11 mouse cellular contexts compared by ENCODE assay signal in genomic region chr8:114933248-114933647, GRCm38 (mm10).
A peak's percentile ranks its signal among the peaks of the same experiment; 100 is the strongest.
DNase-seq lines count a peak whose midpoint lies in the region; ATAC-seq and TF ChIP-seq lines count a peak whose summit lies in the region.
"Had no signal": no experiment of that assay in that cellular context is flagged by ENCODE, and none has a peak within 500 bp of the region (broad histone marks: within the 10 kb centered on the region; RNA-seq: fewer than 3 reads in every experiment).

No protein-coding gene starts in this region.

- H3K9ac ChIP-seq in embryonic facial prominence, embryonic 11.5 days (replicated peaks; ENCODE audit: low read length): no peak overlapping the region
- H3K9ac ChIP-seq: embryonic facial prominence, embryonic 15.5 days; hindbrain, embryonic 12.5 days; limb, embryonic 15.5 days had no signal

- DNase-seq in embryonic facial prominence, embryonic 11.5 days (ENCODE audit: low spot score): peak; percentile 67
- DNase-seq in embryonic facial prominence, embryonic 10.5 days (ENCODE audit: low spot score): no peak
- no peak for DNase-seq in lung, adult 2 months
- no peak for DNase-seq in lung, postnatal 4 days
- DNase-seq in skeletal muscle tissue, adult 2 months (ENCODE audit: low read depth, low spot score): peak; percentile 49
- no peak for DNase-seq in ovary, adult 18-20 months (ENCODE audit: low spot score)
- DNase-seq in gastrocnemius, postnatal 25 days: no peak

- TF ChIP-seq CTCF in lung, adult 2 months (IDR thresholded peaks at IDR 0.05; ENCODE audit: insufficient read depth, low read length): peak; percentile 33
- peak; percentile 31; the same call in 1 of the 2 replicates for TF ChIP-seq CTCF in bone marrow, adult 2 months (IDR thresholded peaks at IDR 0.05; ENCODE audit: control insufficient read depth, insufficient read depth, low read length)

- no peak for TF ChIP-seq POLR2A in lung, adult 2 months (IDR thresholded peaks at IDR 0.05; ENCODE audit: borderline replicate concordance, extremely low read depth, low read depth, low read length)
- no peak for TF ChIP-seq POLR2A in bone marrow, adult 2 months (IDR thresholded peaks at IDR 0.05; ENCODE audit: borderline replicate concordance, control insufficient read depth, low read depth, low read length)

- no peak overlapping the region for H3K4me2 ChIP-seq in embryonic facial prominence, embryonic 11.5 days (ENCODE audit: low read depth, low read length)
- H3K4me2 ChIP-seq: limb, embryonic 15.5 days had no signal

- H3K4me3 ChIP-seq in embryonic facial prominence, embryonic 11.5 days (ENCODE audit: low read depth, low read length): no peak overlapping the region
- no peak overlapping the region for H3K4me3 ChIP-seq in embryonic facial prominence, embryonic 10.5 days
- H3K4me3 ChIP-seq in lung, adult 2 months (replicated peaks; ENCODE audit: extremely low read depth, low read depth, low read length): no peak overlapping the region
- H3K4me3 ChIP-seq in bone marrow, adult 2 months (replicated peaks; ENCODE audit: control insufficient read depth, low read depth, low read length): no peak overlapping the region
- H3K4me3 ChIP-seq: embryonic facial prominence, embryonic 15.5 days; hindbrain, embryonic 12.5 days; limb, embryonic 15.5 days had no signal

- no peaks in the 10 kb centered on the region for H3K9me3 ChIP-seq in embryonic facial prominence, embryonic 11.5 days (replicated peaks; ENCODE audit: control insufficient read depth, low read length)
- H3K9me3 ChIP-seq in embryonic facial prominence, embryonic 10.5 days: no peaks in the 10 kb centered on the region
- H3K9me3 ChIP-seq: embryonic facial prominence, embryonic 15.5 days; hindbrain, embryonic 12.5 days; limb, embryonic 15.5 days had no signal

- H3K27ac ChIP-seq in embryonic facial prominence, embryonic 11.5 days (replicated peaks; ENCODE audit: low read depth, low read length): no peak overlapping the region
- H3K27ac ChIP-seq in embryonic facial prominence, embryonic 10.5 days (replicated peaks): no peak overlapping the region
- no peak overlapping the region for H3K27ac ChIP-seq in bone marrow, adult 2 months (ENCODE audit: control insufficient read depth, insufficient read depth, low read depth, low read length, poor library complexity)
- H3K27ac ChIP-seq: hindbrain, embryonic 12.5 days; limb, embryonic 15.5 days had no signal

- H3K36me3 ChIP-seq in embryonic facial prominence, embryonic 11.5 days (replicated peaks; ENCODE audit: control insufficient read depth, insufficient read depth, low read depth, low read length): no peaks in the 10 kb centered on the region
- no peaks in the 10 kb centered on the region for H3K36me3 ChIP-seq in embryonic facial prominence, embryonic 10.5 days (replicated peaks)
- H3K36me3 ChIP-seq: embryonic facial prominence, embryonic 15.5 days; hindbrain, embryonic 12.5 days; limb, embryonic 15.5 days had no signal

- WGBS in embryonic facial prominence, embryonic 11.5 days: 74% methylated on average over 1 of the region's 1 CpGs
- WGBS in embryonic facial prominence, embryonic 10.5 days: 82% methylated on average over 1 of the region's 1 CpGs
- 90% methylated on average over 1 of the region's 1 CpGs for WGBS in lung, adult 2 months
- WGBS in bone marrow, adult 2 months: 95% methylated on average over 1 of the region's 1 CpGs

- H3K27me3 ChIP-seq in embryonic facial prominence, embryonic 11.5 days (ENCODE audit: control insufficient read depth, insufficient read depth, low read length): no peaks in the 10 kb centered on the region
- peaks cover 8% of the 10 kb centered on the region for H3K27me3 ChIP-seq in embryonic facial prominence, embryonic 10.5 days (replicated peaks; ENCODE audit: low read depth, poor library complexity, severe bottlenecking)
- H3K27me3 ChIP-seq: limb, embryonic 15.5 days had no signal

- no peaks in the 10 kb centered on the region for H3K4me1 ChIP-seq in embryonic facial prominence, embryonic 11.5 days (ENCODE audit: control insufficient read depth, insufficient read depth, low read length)
- peaks cover 53% of the 10 kb centered on the region for H3K4me1 ChIP-seq in embryonic facial prominence, embryonic 10.5 days
- no peaks in the 10 kb centered on the region for H3K4me1 ChIP-seq in lung, adult 2 months (ENCODE audit: control insufficient read depth, insufficient read depth, low read length)
- no peaks in the 10 kb centered on the region for H3K4me1 ChIP-seq in bone marrow, adult 2 months (ENCODE audit: control insufficient read depth, insufficient read depth, low read length)

- no peak for ATAC-seq in embryonic facial prominence, embryonic 11.5 days (replicated peaks; ENCODE audit: insufficient number of reproducible peaks, low FRiP score, low TSS enrichment, low read depth)

Comparison
In these comparisons a context has a peak if more than half of its experiments do, and no peak if none do; other contexts are left out.
1. DNase-seq: peak in embryonic facial prominence, embryonic 11.5 days (single experiment) and skeletal muscle tissue, adult 2 months (single experiment); none in embryonic facial prominence, embryonic 10.5 days (single experiment), lung, adult 2 months (single experiment), lung, postnatal 4 days (0 of 2), ovary, adult 18-20 months (single experiment) and gastrocnemius, postnatal 25 days (single experiment).